Mouse (Mus musculus) lung, embryonic 14.5 days (tissue): ENCODE measurements around the gene Smndc1. TPM values are rescaled to one million over a fixed set of nuclear protein-coding genes. Genes with fewer than 3 reads are reported as not detected.

Source experiments
- ATAC-seq: fragments of 200-750 bp; cut with Nextera tagmentation; 2 replicates; pipeline ENCODE4 v1.8.0; 2017; ENCODE audit warnings: mild to moderate bottlenecking, moderate TSS enrichment, moderate library complexity; ENCODE audit not compliant: insufficient read depth
- DNase-seq: peaks from one replicate; pipeline ENCODE4 v3.0.0-alpha.2; 2015
- H3K27ac ChIP-seq: fragments of 300-500 bp; sonication (generic); 2 replicates; pipeline ENCODE4 v1.5.1; 2014; ENCODE audit warnings: low read depth, mild to moderate bottlenecking, moderate library complexity
- H3K27me3 ChIP-seq: fragments of 300-500 bp; sonication (generic); 2 replicates; pipeline ENCODE4 v1.6.1; 2014; ENCODE audit warnings: low read length, control low read depth; ENCODE audit not compliant: insufficient read depth
- H3K36me3 ChIP-seq: fragments of 300-500 bp; sonication (generic); 2 replicates; pipeline ENCODE4 v1.6.1; 2014; ENCODE audit warnings: control low read depth; ENCODE audit not compliant: insufficient read depth
- H3K4me1 ChIP-seq: fragments of 300-500 bp; sonication (generic); 2 replicates; pipeline ENCODE4 v1.6.1; 2014; ENCODE audit warnings: antibody characterized with exemption, control low read depth; ENCODE audit not compliant: insufficient read depth
- H3K4me2 ChIP-seq: fragments of 300-500 bp; sonication (generic); 2 replicates; pipeline ENCODE4 v1.6.1; 2014; ENCODE audit warnings: mild to moderate bottlenecking
- H3K4me3 ChIP-seq: fragments of 300-500 bp; sonication (generic); 2 replicates; pipeline ENCODE4 v1.5.1; 2014; ENCODE audit warnings: low read depth, low read length
- H3K9ac ChIP-seq: fragments of 300-500 bp; sonication (generic); 2 replicates; pipeline ENCODE4 v1.6.1; 2014
- H3K9me3 ChIP-seq: fragments of 300-500 bp; sonication (generic); 2 replicates; pipeline ENCODE4 v1.6.1; 2016; ENCODE audit warnings: low read depth, low read length, control low read depth
- CTCF ChIP-seq: IDR thresholded peaks from 2 replicates; pipeline ENCODE4 v1.5.1; 2016; ENCODE audit warnings: antibody characterized with exemption, low read depth
- WGBS: fragments of 180-500 bp; shearing (Covaris S2); extraction: QIAGEN DNeasy Blood & Tissue Kit; methylation state at CpG from one replicate; pipeline ENCODE4 v1.1.7; 2014; 5-methylcytosine and 5-hydroxymethylcytosine counted together
- polyA plus RNA-seq: library from polyadenylated mRNA; unstranded; fragments of >200 nt; fragmentation: Nextera tagmentation; extraction: Ambion mirVana; gene quantifications from 2 replicates; pipeline ENCODE4 v1.2.1, GENCODE M21; 2014

Gene Smndc1
- polyA plus RNA-seq, 1 experiment from 2014 or later, result 45.8 TPM

GRCm38 (mm10) chr19:53359160-53360033 lies 31.0 kb downstream of the Smndc1 start:
- DNase-seq (peak; percentile 78), ATAC-seq (0 out of 2 replicates have a peak, but pooled peaks have one; percentile 12)
- TF ChIP-seq CTCF, result no peak
- no peaks in the 10 kb centered on the region for H3K9me3 ChIP-seq
- WGBS, result 41% methylated on average over 22 of the region's 22 CpGs
- peak overlapping the region; percentile 13; the same call in 1 of the 2 replicates for H3K27ac ChIP-seq
- peak overlapping the region; percentile 53 for H3K4me2 ChIP-seq
- peak overlapping the region; percentile 12; the same call in 1 of the 2 replicates for H3K4me3 ChIP-seq
- H3K27me3 ChIP-seq, result no peaks in the 10 kb centered on the region
- no peaks in the 10 kb centered on the region for H3K36me3 ChIP-seq
- H3K4me1 ChIP-seq, result peaks cover 17% of the 10 kb centered on the region
- H3K9ac ChIP-seq, result 0 out of 2 replicates have a peak overlapping the region, but pooled peaks have one; percentile 13

DNA sequence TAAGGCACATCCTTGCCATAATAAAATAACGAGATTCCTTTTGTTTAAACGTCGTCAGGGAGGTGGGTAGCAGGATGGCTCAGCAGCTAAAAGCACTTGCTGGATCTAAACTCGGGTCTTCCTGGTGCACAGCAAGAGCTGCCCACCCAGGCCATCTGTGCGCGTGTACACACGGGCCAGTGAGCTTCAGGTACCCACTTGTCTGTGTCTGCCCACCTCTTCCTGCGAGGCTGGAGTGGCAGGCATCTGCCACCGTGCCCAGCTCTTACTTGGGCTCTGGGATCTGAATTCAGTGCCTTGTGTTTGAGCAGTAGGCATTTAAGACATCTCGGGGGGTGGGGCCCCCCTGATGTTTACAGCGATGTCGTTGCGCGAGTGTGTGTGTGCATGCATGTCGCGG lies 35.3 kb downstream of the Smndc1 start:
- ATAC-seq (no peak), DNase-seq (no peak)
- 86% methylated on average over 16 of the region's 16 CpGs for WGBS
- no peaks in the 10 kb centered on the region for H3K27me3 ChIP-seq
- H3K9me3 ChIP-seq, result no peaks in the 10 kb centered on the region
- H3K4me1 ChIP-seq, result peaks cover 10% of the 10 kb centered on the region
- H3K36me3 ChIP-seq, result no peaks in the 10 kb centered on the region
- TF ChIP-seq CTCF, result no peak
- H3K27ac ChIP-seq, result no peak overlapping the region
- no peak overlapping the region for H3K4me3 ChIP-seq
- no peak overlapping the region for H3K9ac ChIP-seq
- H3K4me2 ChIP-seq, result no peak overlapping the region

DNA sequence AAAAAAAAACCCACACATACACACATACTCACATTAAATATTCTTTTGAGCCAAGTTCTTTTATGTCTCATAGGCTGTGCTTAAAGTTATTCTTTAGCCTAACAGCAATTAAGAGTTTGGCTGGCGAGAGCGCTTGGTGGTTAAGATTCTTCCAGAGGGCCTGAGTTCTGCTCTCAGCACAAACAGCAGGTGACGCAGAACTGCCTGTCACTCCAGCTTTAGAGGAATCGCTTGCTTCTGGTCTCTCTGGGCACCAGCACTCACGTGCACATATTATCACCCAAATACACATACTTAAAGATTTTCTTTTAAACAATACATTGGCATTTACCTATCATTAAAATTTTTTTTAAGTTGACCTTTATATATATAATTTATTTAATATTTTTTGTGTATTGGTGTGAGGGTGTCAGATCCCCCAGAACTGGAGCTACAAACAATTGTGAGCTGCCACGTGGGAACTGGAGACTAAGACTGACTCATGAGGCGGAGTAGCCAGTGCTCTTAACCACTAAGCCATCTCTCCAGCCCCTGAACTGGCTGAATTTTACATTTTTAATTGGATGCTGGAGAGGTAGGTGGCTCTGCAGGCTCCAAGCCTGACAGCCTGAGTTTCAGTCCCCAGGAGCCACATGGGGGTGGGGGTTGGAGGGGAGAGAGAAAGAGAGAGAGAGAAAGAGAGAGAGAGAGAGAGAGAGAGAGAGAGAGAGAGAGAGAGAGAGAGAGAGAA lies 35.9 kb downstream of the Smndc1 start:
- DNase-seq (no peak), ATAC-seq (no peak)
- H3K36me3 ChIP-seq, result no peaks in the 10 kb centered on the region
- no peak for TF ChIP-seq CTCF
- H3K4me3 ChIP-seq, result no peak overlapping the region
- WGBS, result 74% methylated on average over 7 of the region's 7 CpGs
- no peak overlapping the region for H3K27ac ChIP-seq
- H3K4me1 ChIP-seq, result peaks cover 4% of the 10 kb centered on the region
- H3K4me2 ChIP-seq, result no peak overlapping the region
- H3K27me3 ChIP-seq, result no peaks in the 10 kb centered on the region
- no peaks in the 10 kb centered on the region for H3K9me3 ChIP-seq
- H3K9ac ChIP-seq, result no peak overlapping the region

- H3K27ac ChIP-seq, result no peak overlapping the region
- 88% methylated on average over 7 of the region's 7 CpGs for WGBS
- no peak for DNase-seq
These were observed 36.5 kb downstream of the Smndc1 start for GRCm38 (mm10) chr19:53353864-53354263.

GRCm38 (mm10) chr19:53345766-53346165 lies 44.6 kb downstream of the Smndc1 start:
- H3K36me3 ChIP-seq, result 0 out of 2 replicates have a peak, but pooled peaks cover 7% of the 10 kb centered on the region
- H3K27me3 ChIP-seq, result no peaks in the 10 kb centered on the region
- no peaks in the 10 kb centered on the region for H3K4me1 ChIP-seq
- DNase-seq (no peak), ATAC-seq (no peak)
- no peak overlapping the region for H3K9ac ChIP-seq
- no peak overlapping the region for H3K27ac ChIP-seq
- no peaks in the 10 kb centered on the region for H3K9me3 ChIP-seq
- no peak overlapping the region for H3K4me3 ChIP-seq
- 67% methylated on average over 14 of the region's 14 CpGs for WGBS
- no peak for TF ChIP-seq CTCF
- no peak overlapping the region for H3K4me2 ChIP-seq

More at GRCm38 (mm10) chr19:53353864-53354263, 36.5 kb downstream of the Smndc1 start:
- Histone ChIP-seq H3K4me1 (no peaks in the 10 kb centered on the region), H3K4me2 (no peak overlapping the region), H3K27me3 (no peaks in the 10 kb centered on the region), H3K9ac (no peak overlapping the region), H3K4me3 (no peak overlapping the region), H3K36me3 (no peaks in the 10 kb centered on the region), H3K9me3 (no peaks in the 10 kb centered on the region)
- ATAC-seq, result no peak
- no peak for TF ChIP-seq CTCF

DNA sequence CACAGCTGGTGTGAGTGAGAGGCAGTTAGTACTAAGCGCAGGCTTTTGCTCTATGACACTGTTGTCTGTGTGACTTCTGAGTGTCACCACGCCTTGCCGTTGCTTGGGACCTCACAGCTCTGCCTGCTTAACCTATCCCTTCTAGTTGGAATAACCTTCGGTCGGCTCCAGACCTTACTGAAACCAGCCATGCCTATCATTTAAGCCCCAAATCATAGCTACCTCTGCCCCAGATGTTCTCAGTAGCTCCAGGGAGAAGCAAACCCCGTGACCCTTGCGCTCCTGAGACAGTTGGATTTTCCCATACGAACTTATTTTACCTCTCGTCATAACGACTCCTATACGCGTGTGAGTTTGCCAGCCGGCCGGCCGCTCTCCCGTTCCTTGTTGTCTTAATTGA lies 46.3 kb downstream of the Smndc1 start:
- Histone ChIP-seq H3K4me3 (no peak overlapping the region), H3K27ac (no peak overlapping the region), H3K27me3 (no peaks in the 10 kb centered on the region), H3K4me1 (no peaks in the 10 kb centered on the region), H3K9me3 (no peaks in the 10 kb centered on the region), H3K9ac (no peak overlapping the region), H3K36me3 (0 out of 2 replicates have a peak, but pooled peaks cover 7% of the 10 kb centered on the region), H3K4me2 (no peak overlapping the region)
- DNase-seq (no peak), ATAC-seq (no peak)
- WGBS, result 74% methylated on average over 16 of the region's 16 CpGs
- TF ChIP-seq CTCF, result no peak

- ATAC-seq, result no peak
- Histone ChIP-seq H3K27me3 (no peaks in the 10 kb centered on the region), H3K4me1 (no peaks in the 10 kb centered on the region), H3K36me3 (peaks cover 11% of the 10 kb centered on the region; the same call in 1 of the 2 replicates), H3K9me3 (no peaks in the 10 kb centered on the region), H3K27ac (no peak overlapping the region), H3K4me3 (no peak overlapping the region), H3K9ac (no peak overlapping the region), H3K4me2 (no peak overlapping the region)
- no peak for TF ChIP-seq CTCF
- 85% methylated on average over 13 of the region's 13 CpGs for WGBS
- no peak for DNase-seq
These were observed 47.0 kb downstream of the Smndc1 start for GRCm38 (mm10) chr19:53343174-53343881.
